Mouse (Mus musculus) liver, embryonic 13.5 days (tissue): Measurements from ENCODE around the gene Zfyve28. TPM values are rescaled to one million over a fixed set of nuclear protein-coding genes. Genes with fewer than 3 reads are reported as not detected.

Source experiments
- polyA plus RNA-seq: library from polyadenylated mRNA; unstranded; fragments of >200 nt; fragmentation: Nextera tagmentation; extraction: Ambion mirVana; gene quantifications from 2 replicates; pipeline ENCODE4 v1.2.1, GENCODE M21; 2015

The Zfyve28 gene
- polyA plus RNA-seq, 1 experiment from 2014 or later: 0.02 TPM

Other genes with a start within 250 kb of the Zfyve28 start
- gene Poln, start 119.0 kb downstream of the Zfyve28 start, polyA plus RNA-seq: 0.64 and 0.97 TPM in 2 replicates
- 31.0 and 42.5 TPM in 2 replicates for gene Haus3, start 118.9 kb downstream of the Zfyve28 start, polyA plus RNA-seq
- 3.2 and 3.8 TPM in 2 replicates for gene Mxd4, start 100.7 kb downstream of the Zfyve28 start, polyA plus RNA-seq
- gene Cfap99, start 151 bp upstream of the Zfyve28 start, polyA plus RNA-seq: not detected in 2 replicates
- gene Rnf4, start 47.8 kb upstream of the Zfyve28 start, polyA plus RNA-seq: 79.1 and 89.1 TPM in 2 replicates
- 3.8 and 3.9 TPM in 2 replicates for gene Fam193a, start 81.5 kb upstream of the Zfyve28 start, polyA plus RNA-seq
- 5.4 and 6.6 TPM in 2 replicates for gene Tnip2, start 225.5 kb upstream of the Zfyve28 start, polyA plus RNA-seq
- 2.4 and 4.4 TPM in 2 replicates for gene Sh3bp2, start 237.4 kb upstream of the Zfyve28 start, polyA plus RNA-seq